Mouse (Mus musculus) cerebellum, adult 2 months (tissue): ENCODE data around the gene Rnf31.

ENCODE experiments used
- CTCF ChIP-seq: fragments of 200-500 bp; IDR thresholded peaks from 2 replicates; pipeline ENCODE4 v1.5.1; 2011; ENCODE audit warnings: low read depth, mild to moderate bottlenecking, control low read depth, low read length, moderate library complexity, borderline replicate concordance; ENCODE audit not compliant: insufficient read depth
- POLR2A ChIP-seq: fragments of 200-500 bp; IDR thresholded peaks from 2 replicates; pipeline ENCODE4 v1.6.1; 2011; ENCODE audit warnings: low read length, control low read depth, borderline replicate concordance; ENCODE audit not compliant: insufficient read depth

DNA sequence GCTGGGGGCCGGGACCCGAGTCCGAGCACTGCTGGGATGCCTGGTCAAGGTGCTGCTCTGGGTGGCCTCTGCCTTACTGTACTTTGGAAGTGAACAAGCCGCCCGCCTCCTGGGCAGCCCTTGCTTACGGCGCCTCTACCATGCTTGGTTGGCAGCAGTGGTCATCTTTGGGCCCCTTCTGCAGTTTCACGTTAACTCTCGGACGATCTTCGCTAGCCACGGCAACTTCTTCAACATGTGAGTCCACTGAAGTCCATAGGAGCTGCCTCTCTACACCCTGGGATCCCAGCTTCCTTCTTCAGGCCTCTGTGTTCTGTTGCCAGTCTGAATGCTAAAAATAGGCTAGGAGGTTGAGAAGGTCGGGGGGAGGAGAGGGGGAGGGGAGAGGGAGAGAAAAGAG, 15.8 kb upstream of the Rnf31 start:
- TF ChIP-seq CTCF (no peak), POLR2A (no peak)
